Mouse (Mus musculus): ENCODE results near the gene Mdp1.

GRCm38 (mm10) chr14:55707397-55707796 is 47.1 kb upstream of the Mdp1 start:
- TF ChIP-seq CTCF (IDR thresholded peaks at IDR 0.05; ENCODE audit: low read depth, low read length), result no peak
- TF ChIP-seq GATA1 (IDR thresholded peaks at IDR 0.05; ENCODE audit: borderline replicate concordance, low read length), result no peak
- no peak for TF ChIP-seq POLR2AphosphoS5 (IDR thresholded peaks at IDR 0.05; ENCODE audit: insufficient replicate concordance, low read depth, low read length)
- TF ChIP-seq TAL1 (conservative IDR thresholded peaks at IDR 0.05; ENCODE audit: low read depth, low read length), result peak; percentile 47
- no peak for TF ChIP-seq GATA2 (IDR thresholded peaks at IDR 0.05; ENCODE audit: borderline replicate concordance, low read depth, low read length)
